Mouse (Mus musculus) limb, embryonic 14.5 days (tissue): ENCODE data around the gene Prrc2b. TPM values are rescaled to one million over a fixed set of nuclear protein-coding genes. Genes with fewer than 3 reads are reported as not detected.

Experiments used
- ATAC-seq: fragments of 200-750 bp; cut with Nextera tagmentation; 2 replicates; pipeline ENCODE4 v1.8.0; 2017; ENCODE audit warnings: low read depth, moderate number of reproducible peaks, moderate TSS enrichment; ENCODE audit not compliant: low FRiP score
- DNase-seq: peaks from one replicate; pipeline ENCODE4 v3.0.0-alpha.2; 2015; ENCODE audit warnings: low spot score
- H3K27ac ChIP-seq: fragments of 300-500 bp; sonication (generic); replicated peaks from 2 replicates; pipeline ENCODE4 v1.5.1; 2014; ENCODE audit warnings: low read depth, mild to moderate bottlenecking, low read length, moderate library complexity, mixed read lengths
- H3K27me3 ChIP-seq: fragments of 300-500 bp; sonication (generic); 2 replicates; pipeline ENCODE4 v1.6.1; 2014; ENCODE audit warnings: low read length, mixed read lengths; ENCODE audit not compliant: control insufficient read depth, insufficient read depth
- H3K36me3 ChIP-seq: fragments of 300-500 bp; sonication (generic); 2 replicates; pipeline ENCODE4 v1.6.1; 2014; ENCODE audit warnings: mild to moderate bottlenecking, low read length, moderate library complexity, mixed read lengths; ENCODE audit not compliant: control insufficient read depth, insufficient read depth
- H3K4me1 ChIP-seq: fragments of 300-500 bp; sonication (generic); 2 replicates; pipeline ENCODE4 v1.6.1; 2014; ENCODE audit warnings: antibody characterized with exemption, low read length, mixed read lengths; ENCODE audit not compliant: control insufficient read depth, insufficient read depth
- H3K4me2 ChIP-seq: fragments of 300-500 bp; sonication (generic); replicated peaks from 2 replicates; pipeline ENCODE4 v1.6.1; 2014; ENCODE audit warnings: low read depth, mild to moderate bottlenecking, low read length, moderate library complexity; ENCODE audit not compliant: severe bottlenecking
- H3K4me3 ChIP-seq: fragments of 300-500 bp; sonication (generic); replicated peaks from 2 replicates; pipeline ENCODE4 v1.5.1; 2014; ENCODE audit warnings: low read length
- H3K9ac ChIP-seq: fragments of 300-500 bp; sonication (generic); 2 replicates; pipeline ENCODE4 v1.6.1; 2014; ENCODE audit warnings: mild to moderate bottlenecking, low read depth, low read length, moderate library complexity; ENCODE audit not compliant: severe bottlenecking
- H3K9me3 ChIP-seq: fragments of 300-500 bp; sonication (generic); 2 replicates; pipeline ENCODE4 v1.6.1; 2016; ENCODE audit warnings: low read length; ENCODE audit not compliant: control insufficient read depth
- POLR2A ChIP-seq: fragments of 200-500 bp; IDR thresholded peaks from 2 replicates; pipeline ENCODE4 v1.8.0; 2012; ENCODE audit warnings: inconsistent platforms, mild to moderate bottlenecking, moderate library complexity, borderline replicate concordance; ENCODE audit not compliant: insufficient read depth, insufficient read length; ENCODE audit errors: extremely low read depth
- WGBS: fragments of 180-500 bp; shearing (Covaris S2); extraction: QIAGEN DNeasy Blood & Tissue Kit; methylation state at CpG from one replicate; pipeline ENCODE4 v1.1.7; 2014; 5-methylcytosine and 5-hydroxymethylcytosine counted together
- polyA plus RNA-seq, 2 experiments: library from polyadenylated mRNA; depleted of rRNA in 1 of 2; stranded (reverse) in 1 of 2; unstranded in 1 of 2; fragments of >200 nt; fragmentation: Nextera tagmentation in 1 of 2; extraction: Ambion mirVana in 1 of 2; gene quantifications; 2 replicates each; pipeline versions ENCODE4 v1.2.1 to v1.2.3; 2012 to 2014

The Prrc2b gene
- polyA plus RNA-seq, 2 experiments = 74.6 to 78.2 TPM

- Histone ChIP-seq H3K27ac (no peak overlapping the region), H3K4me3 (no peak overlapping the region), H3K9me3 (no peaks in the 10 kb centered on the region), H3K4me1 (peaks cover 36% of the 10 kb centered on the region), H3K9ac (no peak overlapping the region), H3K27me3 (no peaks in the 10 kb centered on the region), H3K36me3 (peaks cover 7% of the 10 kb centered on the region), H3K4me2 (no peak overlapping the region)
- DNase-seq (no peak), ATAC-seq (no peak)
- TF ChIP-seq POLR2A = no peak
- 98% methylated on average over 8 of the region's 8 CpGs for WGBS
Observed at GRCm38 (mm10) chr2:32162102-32162501, 11.2 kb downstream of the Prrc2b start.

- no peak for TF ChIP-seq POLR2A
- H3K4me1 ChIP-seq = peaks cover 36% of the 10 kb centered on the region
- no peaks in the 10 kb centered on the region for H3K27me3 ChIP-seq
- H3K9me3 ChIP-seq = no peaks in the 10 kb centered on the region
- no peak overlapping the region for H3K27ac ChIP-seq
- 87% methylated on average over 4 of the region's 4 CpGs for WGBS
- H3K9ac ChIP-seq = no peak overlapping the region
- peaks cover 7% of the 10 kb centered on the region for H3K36me3 ChIP-seq
- H3K4me2 ChIP-seq = no peak overlapping the region
- ATAC-seq (no peak), DNase-seq (no peak)
- H3K4me3 ChIP-seq = no peak overlapping the region
Observed at GRCm38 (mm10) chr2:32162646-32163045, 11.8 kb downstream of the Prrc2b start.

GRCm38 (mm10) chr2:32163057-32163456 lies 12.2 kb downstream of the Prrc2b start:
- DNase-seq = no peak
- H3K4me3 ChIP-seq = no peak overlapping the region
- no peak overlapping the region for H3K27ac ChIP-seq
- no peaks in the 10 kb centered on the region for H3K9me3 ChIP-seq
- no peaks in the 10 kb centered on the region for H3K27me3 ChIP-seq
- ATAC-seq = no peak
- no peak overlapping the region for H3K9ac ChIP-seq
- peaks cover 7% of the 10 kb centered on the region for H3K36me3 ChIP-seq
- peaks cover 38% of the 10 kb centered on the region for H3K4me1 ChIP-seq
- H3K4me2 ChIP-seq = no peak overlapping the region
- TF ChIP-seq POLR2A = no peak
- 85% methylated on average over 3 of the region's 3 CpGs for WGBS

- H3K4me1 ChIP-seq = peaks cover 36% of the 10 kb centered on the region
- DNase-seq = no peak
- no peak overlapping the region for H3K4me3 ChIP-seq
- no peaks in the 10 kb centered on the region for H3K9me3 ChIP-seq
- peaks cover 7% of the 10 kb centered on the region for H3K36me3 ChIP-seq
- ATAC-seq = no peak
- H3K27me3 ChIP-seq = no peaks in the 10 kb centered on the region
- H3K27ac ChIP-seq = no peak overlapping the region
- 72% methylated on average over 12 of the region's 12 CpGs for WGBS
- no peak overlapping the region for H3K9ac ChIP-seq
- H3K4me2 ChIP-seq = no peak overlapping the region
- no peak for TF ChIP-seq POLR2A
Observed at GRCm38 (mm10) chr2:32164503-32164902, 13.6 kb downstream of the Prrc2b start.

- H3K4me1 ChIP-seq = peaks cover 43% of the 10 kb centered on the region
- 74% methylated on average over 11 of the region's 11 CpGs for WGBS
- no peak overlapping the region for H3K27ac ChIP-seq
Observed at GRCm38 (mm10) chr2:32165040-32165800, 14.3 kb downstream of the Prrc2b start.

More at GRCm38 (mm10) chr2:32165040-32165800, 14.3 kb downstream of the Prrc2b start:
- Histone ChIP-seq H3K9me3 (no peaks in the 10 kb centered on the region), H3K4me3 (no peak overlapping the region), H3K27me3 (no peaks in the 10 kb centered on the region), H3K36me3 (peaks cover 4% of the 10 kb centered on the region), H3K4me2 (no peak overlapping the region), H3K9ac (no peak overlapping the region)
- DNase-seq (no peak), ATAC-seq (no peak)
- TF ChIP-seq POLR2A = no peak
